Mouse (Mus musculus): ENCODE data around the gene Dis3l2. TPM values are rescaled to one million over a fixed set of nuclear protein-coding genes. Genes with fewer than 3 reads are reported as not detected.

The Dis3l2 gene
- polyA plus RNA-seq, 1 experiment = 6.6 TPM

DNA sequence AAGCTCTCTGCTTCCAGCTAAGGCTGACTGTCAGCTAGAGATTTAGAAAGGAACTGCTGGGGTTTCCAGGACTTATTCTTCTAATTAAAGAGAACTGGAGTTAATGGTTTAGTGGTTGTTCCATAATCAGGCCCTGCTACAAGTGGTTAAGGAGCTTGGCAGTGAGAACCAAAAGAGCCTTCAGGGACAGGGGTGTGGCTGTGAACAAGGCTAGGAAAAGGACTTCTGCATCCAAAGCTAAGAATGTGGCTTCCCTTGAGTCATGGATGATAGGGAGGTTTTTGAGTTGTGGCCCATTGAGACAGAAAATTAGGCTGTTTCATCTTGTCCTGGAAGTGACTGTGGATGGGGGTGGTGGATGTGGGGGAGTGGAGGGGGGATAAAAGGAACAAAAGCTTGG lies 252.2 kb downstream of the Dis3l2 start:
- Histone ChIP-seq H3K27me3 (ENCODE audit: control insufficient read depth, insufficient read depth, insufficient read length) (no peaks in the 10 kb centered on the region), H3K36me3 (ENCODE audit: control insufficient read depth, insufficient read depth) (no peaks in the 10 kb centered on the region), H3K79me2 (ENCODE audit: control insufficient read depth, insufficient read depth) (no peaks in the 10 kb centered on the region), H3K4me3 (ENCODE audit: insufficient read depth, poor library complexity, severe bottlenecking) (no peak overlapping the region), H3ac (ENCODE audit: control insufficient read depth, insufficient read length, low read depth) (no peak overlapping the region), H3K79me3 (ENCODE audit: low read depth) (no peaks in the 10 kb centered on the region)
- TF ChIP-seq CTCF (IDR thresholded peaks at IDR 0.05; ENCODE audit: control insufficient read depth, insufficient read depth, insufficient read length) (no peak), MAX (IDR thresholded peaks at IDR 0.05) (no peak), CEBPB (IDR thresholded peaks at IDR 0.05; ENCODE audit: low read depth) (no peak), MYOG (IDR thresholded peaks at IDR 0.05; ENCODE audit: control insufficient read depth, extremely low read depth, insufficient read length) (no peak), FOSL1 (IDR thresholded peaks at IDR 0.05; ENCODE audit: insufficient read depth, low read length, poor library complexity, severe bottlenecking) (no peak), USF1 (IDR thresholded peaks at IDR 0.05; ENCODE audit: low read depth) (no peak), MYOD1 (IDR thresholded peaks at IDR 0.05; ENCODE audit: control insufficient read depth, insufficient read length, low read depth) (no peak)

DNA sequence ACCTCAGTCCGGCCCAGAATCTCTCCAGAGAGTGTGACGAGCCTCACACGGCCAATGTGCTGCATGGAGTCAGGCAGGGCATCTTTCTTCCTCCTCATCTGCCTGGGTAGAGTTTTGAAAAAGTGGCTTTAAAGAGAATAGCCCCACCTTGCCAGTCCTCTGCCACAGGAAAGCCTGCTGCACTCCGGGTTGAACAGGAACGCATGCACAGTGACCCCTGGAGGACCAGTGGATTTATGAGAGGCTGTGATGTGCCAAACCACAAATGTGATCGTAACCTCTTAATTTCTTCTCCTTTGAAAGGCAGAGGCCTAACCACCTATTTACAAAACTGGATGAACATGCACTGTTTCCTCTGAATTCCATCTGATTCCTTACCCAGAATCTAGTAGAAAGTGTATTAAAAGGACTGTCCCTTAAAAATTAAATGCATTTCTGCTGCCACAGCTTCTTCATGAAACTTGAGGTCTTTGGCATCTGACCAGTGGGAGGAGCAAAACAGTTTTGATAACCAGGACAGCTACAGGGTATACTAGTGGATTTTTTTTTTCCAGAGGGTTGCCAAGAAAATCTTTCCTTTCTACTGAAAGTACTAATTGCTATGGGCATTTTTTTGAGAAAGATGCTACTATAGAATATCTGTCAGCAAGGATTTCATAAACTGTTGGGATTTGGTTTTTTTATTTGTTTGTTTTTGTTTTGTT lies 264.8 kb downstream of the Dis3l2 start:
- no peak overlapping the region for H3ac ChIP-seq (ENCODE audit: control insufficient read depth, insufficient read length, low read depth)
- H3K79me2 ChIP-seq (ENCODE audit: control insufficient read depth, insufficient read depth) = no peaks in the 10 kb centered on the region
- H3K79me3 ChIP-seq (ENCODE audit: low read depth) = no peaks in the 10 kb centered on the region
- no peak for TF ChIP-seq CEBPB (IDR thresholded peaks at IDR 0.05; ENCODE audit: low read depth)
- TF ChIP-seq MYOD1 (IDR thresholded peaks at IDR 0.05; ENCODE audit: control insufficient read depth, insufficient read length, low read depth) = no peak
- no peak for TF ChIP-seq USF1 (IDR thresholded peaks at IDR 0.05; ENCODE audit: low read depth)
- no peak for TF ChIP-seq FOSL1 (IDR thresholded peaks at IDR 0.05; ENCODE audit: insufficient read depth, low read length, poor library complexity, severe bottlenecking)
- TF ChIP-seq MYOG (IDR thresholded peaks at IDR 0.05; ENCODE audit: control insufficient read depth, extremely low read depth, insufficient read length) = no peak
- no peak for TF ChIP-seq CTCF (IDR thresholded peaks at IDR 0.05; ENCODE audit: control insufficient read depth, insufficient read depth, insufficient read length)
- TF ChIP-seq MAX (IDR thresholded peaks at IDR 0.05) = no peak
- H3K4me3 ChIP-seq (ENCODE audit: insufficient read depth, poor library complexity, severe bottlenecking) = no peak overlapping the region
- H3K27me3 ChIP-seq (ENCODE audit: control insufficient read depth, insufficient read depth, insufficient read length) = no peaks in the 10 kb centered on the region
- no peaks in the 10 kb centered on the region for H3K36me3 ChIP-seq (ENCODE audit: control insufficient read depth, insufficient read depth)

- H3K4me3 ChIP-seq (ENCODE audit: insufficient read depth, poor library complexity, severe bottlenecking) = no peak overlapping the region
- H3K36me3 ChIP-seq (ENCODE audit: control insufficient read depth, insufficient read depth) = no peaks in the 10 kb centered on the region
- TF ChIP-seq MYOG (IDR thresholded peaks at IDR 0.05; ENCODE audit: control insufficient read depth, extremely low read depth, insufficient read length) (no peak), CTCF (IDR thresholded peaks at IDR 0.05; ENCODE audit: control insufficient read depth, insufficient read depth, insufficient read length) (no peak), USF1 (IDR thresholded peaks at IDR 0.05; ENCODE audit: low read depth) (no peak), CEBPB (IDR thresholded peaks at IDR 0.05; ENCODE audit: low read depth) (no peak)
- no peaks in the 10 kb centered on the region for H3K79me2 ChIP-seq (ENCODE audit: control insufficient read depth, insufficient read depth)
- no peak overlapping the region for H3ac ChIP-seq (ENCODE audit: control insufficient read depth, insufficient read length, low read depth)
- H3K27me3 ChIP-seq (ENCODE audit: control insufficient read depth, insufficient read depth, insufficient read length) = no peaks in the 10 kb centered on the region
- H3K79me3 ChIP-seq (ENCODE audit: low read depth) = no peaks in the 10 kb centered on the region
Observed at GRCm38 (mm10) chr1:86969173-86969725, 265.6 kb downstream of the Dis3l2 start.

- Histone ChIP-seq H3K79me3 (ENCODE audit: low read depth) (no peaks in the 10 kb centered on the region), H3K79me2 (ENCODE audit: control insufficient read depth, insufficient read depth) (no peaks in the 10 kb centered on the region), H3ac (ENCODE audit: control insufficient read depth, insufficient read length, low read depth) (no peak overlapping the region), H3K36me3 (ENCODE audit: control insufficient read depth, insufficient read depth) (no peaks in the 10 kb centered on the region), H3K27me3 (ENCODE audit: control insufficient read depth, insufficient read depth, insufficient read length) (no peaks in the 10 kb centered on the region), H3K4me3 (ENCODE audit: insufficient read depth, poor library complexity, severe bottlenecking) (no peak overlapping the region)
- TF ChIP-seq USF1 (IDR thresholded peaks at IDR 0.05; ENCODE audit: low read depth) (no peak), MAX (IDR thresholded peaks at IDR 0.05) (no peak), MYOG (IDR thresholded peaks at IDR 0.05; ENCODE audit: control insufficient read depth, extremely low read depth, insufficient read length) (no peak), CEBPB (IDR thresholded peaks at IDR 0.05; ENCODE audit: low read depth) (no peak)
Observed at GRCm38 (mm10) chr1:86972693-86973092, 269.1 kb downstream of the Dis3l2 start.

DNA sequence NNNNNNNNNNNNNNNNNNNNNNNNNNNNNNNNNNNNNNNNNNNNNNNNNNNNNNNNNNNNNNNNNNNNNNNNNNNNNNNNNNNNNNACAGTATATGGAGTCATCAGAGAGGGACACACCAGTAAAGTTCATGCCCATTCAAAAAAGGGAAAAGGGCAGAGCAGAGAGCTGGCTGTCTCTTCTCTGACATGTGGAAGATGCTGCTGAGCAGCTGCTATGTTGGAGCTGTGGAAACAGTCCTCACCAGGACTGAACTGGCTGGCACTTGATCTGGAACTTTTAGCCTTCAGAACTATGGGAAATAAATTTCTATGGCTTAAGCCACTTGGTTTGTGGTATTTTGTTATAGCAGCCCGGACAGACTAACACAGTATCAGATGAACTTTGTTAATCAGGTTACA lies 273.4 kb downstream of the Dis3l2 start:
- no peaks in the 10 kb centered on the region for H3K27me3 ChIP-seq (ENCODE audit: control insufficient read depth, insufficient read depth, insufficient read length)
- H3K4me3 ChIP-seq (ENCODE audit: insufficient read depth, poor library complexity, severe bottlenecking) = no peak overlapping the region
- TF ChIP-seq USF1 (IDR thresholded peaks at IDR 0.05; ENCODE audit: low read depth) (no peak), MAX (IDR thresholded peaks at IDR 0.05) (no peak), MYOD1 (IDR thresholded peaks at IDR 0.05; ENCODE audit: control insufficient read depth, insufficient read length, low read depth) (no peak), CEBPB (IDR thresholded peaks at IDR 0.05; ENCODE audit: low read depth) (no peak)
- H3K79me2 ChIP-seq (ENCODE audit: control insufficient read depth, insufficient read depth) = no peaks in the 10 kb centered on the region
- no peaks in the 10 kb centered on the region for H3K36me3 ChIP-seq (ENCODE audit: control insufficient read depth, insufficient read depth)
- H3K79me3 ChIP-seq (ENCODE audit: low read depth) = no peaks in the 10 kb centered on the region
- no peak overlapping the region for H3ac ChIP-seq (ENCODE audit: control insufficient read depth, insufficient read length, low read depth)

- H3K79me2 ChIP-seq (ENCODE audit: control insufficient read depth, insufficient read depth) = no peaks in the 10 kb centered on the region
- H3K79me3 ChIP-seq (ENCODE audit: low read depth) = no peaks in the 10 kb centered on the region
- H3K4me3 ChIP-seq (ENCODE audit: insufficient read depth, poor library complexity, severe bottlenecking) = no peak overlapping the region
- TF ChIP-seq MAX (IDR thresholded peaks at IDR 0.05) (no peak), MYOG (IDR thresholded peaks at IDR 0.05; ENCODE audit: control insufficient read depth, extremely low read depth, insufficient read length) (no peak), CTCF (IDR thresholded peaks at IDR 0.05; ENCODE audit: control insufficient read depth, insufficient read depth, insufficient read length) (no peak), CEBPB (IDR thresholded peaks at IDR 0.05; ENCODE audit: low read depth) (no peak), USF1 (IDR thresholded peaks at IDR 0.05; ENCODE audit: low read depth) (no peak), MYOD1 (IDR thresholded peaks at IDR 0.05; ENCODE audit: control insufficient read depth, insufficient read length, low read depth) (no peak), FOSL1 (IDR thresholded peaks at IDR 0.05; ENCODE audit: insufficient read depth, low read length, poor library complexity, severe bottlenecking) (no peak)
- no peaks in the 10 kb centered on the region for H3K27me3 ChIP-seq (ENCODE audit: control insufficient read depth, insufficient read depth, insufficient read length)
- no peaks in the 10 kb centered on the region for H3K36me3 ChIP-seq (ENCODE audit: control insufficient read depth, insufficient read depth)
- H3ac ChIP-seq (ENCODE audit: control insufficient read depth, insufficient read length, low read depth) = no peak overlapping the region
Observed at GRCm38 (mm10) chr1:86986372-86986771, 282.8 kb downstream of the Dis3l2 start.
